Mouse (Mus musculus) thymus, adult 2 months (tissue): ENCODE data around the gene Usp45. TPM values are rescaled to one million over a fixed set of nuclear protein-coding genes. Genes with fewer than 3 reads are reported as not detected.

Source experiments
- DNase-seq: peaks from one replicate; pipeline ENCODE4 v3.0.0; 2021
- H3K27ac ChIP-seq: fragments of 200-500 bp; 2 replicates; pipeline ENCODE4 v1.5.1; 2012; ENCODE audit warnings: low read length, control low read depth; ENCODE audit not compliant: control insufficient read depth, insufficient read depth
- H3K27me3 ChIP-seq: fragments of 200-500 bp; 2 replicates; pipeline ENCODE4 v1.6.1; 2012; ENCODE audit warnings: mild to moderate bottlenecking, low read length, moderate library complexity, mixed read lengths; ENCODE audit not compliant: control insufficient read depth, insufficient read depth
- H3K36me3 ChIP-seq: fragments of 200-500 bp; 2 replicates; pipeline ENCODE4 v1.6.1; 2012; ENCODE audit warnings: mild to moderate bottlenecking, low read length, moderate library complexity; ENCODE audit not compliant: control insufficient read depth, insufficient read depth
- H3K4me1 ChIP-seq: fragments of 200-500 bp; replicated peaks from 2 replicates; pipeline ENCODE4 v1.6.1; 2012; ENCODE audit warnings: low read length; ENCODE audit not compliant: control insufficient read depth, insufficient read depth
- H3K4me3 ChIP-seq: fragments of 200-500 bp; 2 replicates; pipeline ENCODE4 v1.5.1; 2012; ENCODE audit warnings: mild to moderate bottlenecking, low read length, control low read depth, moderate library complexity; ENCODE audit not compliant: control insufficient read depth, insufficient read depth
- CTCF ChIP-seq: fragments of 200-500 bp; IDR thresholded peaks from 2 replicates; pipeline ENCODE4 v1.5.1; 2012; ENCODE audit warnings: mild to moderate bottlenecking, control low read depth, low read length, moderate library complexity, borderline replicate concordance; ENCODE audit not compliant: control insufficient read depth, poor library complexity, insufficient read depth; ENCODE audit errors: extremely low read depth
- POLR2A ChIP-seq: fragments of 200-500 bp; IDR thresholded peaks from 2 replicates; pipeline ENCODE4 v1.6.1; 2012; ENCODE audit warnings: mild to moderate bottlenecking, low read length, control low read depth, moderate library complexity; ENCODE audit not compliant: control insufficient read depth, poor library complexity, insufficient read depth; ENCODE audit errors: extremely low read depth
- WGBS: fragments of 180-500 bp; shearing (Covaris S2); methylation state at CpG from one replicate; pipeline ENCODE4 v1.1.7; 2018; 5-methylcytosine and 5-hydroxymethylcytosine counted together
- polyA plus RNA-seq: library from polyadenylated mRNA; depleted of rRNA; stranded (reverse); fragments of >200 nt; gene quantifications from 2 replicates; pipeline ENCODE4 v1.2.3, GENCODE M21; 2012

Gene Usp45
- polyA plus RNA-seq, 1 experiment, result 5.6 TPM

DNA sequence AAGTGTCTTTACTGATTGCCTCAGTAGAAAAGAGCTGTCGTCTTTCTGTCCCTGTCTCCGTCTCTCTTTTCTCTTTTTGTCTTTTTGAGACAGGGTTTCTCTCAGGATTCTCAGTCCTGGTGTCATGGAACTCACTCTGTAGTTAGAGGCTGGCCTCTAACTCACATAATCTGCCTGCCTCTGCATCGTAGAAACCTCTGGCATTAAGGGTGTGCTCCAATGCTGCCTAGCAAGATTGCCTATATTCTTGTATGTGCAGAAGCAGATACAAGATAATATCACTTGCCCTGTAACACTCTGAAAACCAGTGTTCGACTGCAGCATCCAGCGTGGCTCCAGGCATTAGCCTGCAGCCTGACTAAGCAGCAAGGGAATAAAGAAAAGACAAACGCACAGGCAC, 21.9 kb downstream of the Usp45 start:
- Histone ChIP-seq H3K4me1 (no peaks in the 10 kb centered on the region), H3K27ac (no peak overlapping the region), H3K36me3 (peaks cover 24% of the 10 kb centered on the region), H3K27me3 (no peaks in the 10 kb centered on the region), H3K4me3 (no peak overlapping the region)
- TF ChIP-seq POLR2A, result no peak
- no peak for TF ChIP-seq CTCF
- WGBS, result 95% methylated on average over 6 of the region's 6 CpGs
- no peak for DNase-seq

DNA sequence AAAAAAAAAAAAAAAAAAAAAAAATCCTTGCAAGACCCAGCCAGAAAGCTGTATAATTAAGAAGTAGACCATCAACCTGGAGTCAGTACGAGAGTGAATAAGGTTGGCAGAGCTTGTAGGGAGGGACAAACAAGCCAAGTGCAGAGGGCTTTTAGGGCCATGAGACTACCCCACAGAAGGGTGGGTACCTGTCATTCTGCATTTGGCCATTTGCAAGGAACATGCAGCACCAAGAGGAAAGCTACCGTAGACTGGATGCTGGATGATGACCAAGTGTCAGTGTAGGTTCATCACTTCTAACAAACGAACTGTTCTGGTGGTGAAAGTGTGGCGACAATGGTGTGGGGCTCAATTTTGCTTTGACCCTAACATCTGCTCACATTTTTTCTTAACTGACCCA, 22.9 kb downstream of the Usp45 start:
- WGBS, result 97% methylated on average over 4 of the region's 4 CpGs
- no peak for DNase-seq
- Histone ChIP-seq H3K27ac (no peak overlapping the region), H3K4me3 (no peak overlapping the region), H3K36me3 (peaks cover 17% of the 10 kb centered on the region), H3K4me1 (no peaks in the 10 kb centered on the region), H3K27me3 (no peaks in the 10 kb centered on the region)
- no peak for TF ChIP-seq POLR2A
- no peak for TF ChIP-seq CTCF

DNA sequence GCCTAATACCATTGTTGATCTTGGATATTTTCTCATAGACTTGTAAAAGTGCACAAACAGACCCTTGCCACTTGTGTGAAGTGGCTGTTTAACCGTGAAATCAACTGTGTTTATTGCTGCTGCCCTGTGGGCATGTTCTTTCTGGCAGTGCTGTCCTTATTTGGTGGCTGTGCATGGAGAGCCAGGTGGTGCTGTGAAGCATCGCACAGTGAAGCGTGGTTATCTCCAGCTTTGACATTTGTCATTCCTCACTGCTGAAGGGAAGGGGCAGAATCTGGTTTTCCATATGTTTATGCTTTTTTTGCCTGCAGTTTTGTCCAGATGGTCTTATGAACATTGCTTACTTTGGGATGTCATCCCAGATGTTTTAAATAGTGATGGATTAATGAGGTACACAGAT, 26.7 kb downstream of the Usp45 start:
- H3K27me3 ChIP-seq, result no peaks in the 10 kb centered on the region
- DNase-seq, result no peak
- WGBS, result 94% methylated on average over 3 of the region's 3 CpGs
- TF ChIP-seq POLR2A, result no peak
- no peak for TF ChIP-seq CTCF
- H3K27ac ChIP-seq, result no peak overlapping the region
- 0 out of 2 replicates have a peak, but pooled peaks cover 3% of the 10 kb centered on the region for H3K36me3 ChIP-seq
- H3K4me1 ChIP-seq, result no peaks in the 10 kb centered on the region
- no peak overlapping the region for H3K4me3 ChIP-seq

DNA sequence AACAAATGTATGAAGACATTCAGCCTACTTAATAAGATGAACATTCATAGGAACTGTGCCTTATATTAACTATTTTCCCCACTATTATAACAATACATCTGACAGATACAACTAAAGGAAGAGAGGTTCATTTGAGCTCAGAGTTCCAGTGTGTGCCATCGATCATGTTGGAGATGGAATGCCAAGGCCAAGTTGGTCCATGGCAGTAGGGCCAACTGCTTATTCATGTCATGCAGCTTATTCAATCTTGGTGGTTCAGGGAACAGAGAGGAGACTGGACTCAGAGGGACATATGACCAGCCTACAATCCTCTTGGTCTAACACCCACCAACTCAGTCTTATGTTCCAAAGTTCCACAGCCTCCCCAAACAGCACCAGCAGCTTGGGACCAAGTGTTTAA, 34.1 kb downstream of the Usp45 start:
- peaks cover 19% of the 10 kb centered on the region for H3K36me3 ChIP-seq
- no peak for DNase-seq

DNA sequence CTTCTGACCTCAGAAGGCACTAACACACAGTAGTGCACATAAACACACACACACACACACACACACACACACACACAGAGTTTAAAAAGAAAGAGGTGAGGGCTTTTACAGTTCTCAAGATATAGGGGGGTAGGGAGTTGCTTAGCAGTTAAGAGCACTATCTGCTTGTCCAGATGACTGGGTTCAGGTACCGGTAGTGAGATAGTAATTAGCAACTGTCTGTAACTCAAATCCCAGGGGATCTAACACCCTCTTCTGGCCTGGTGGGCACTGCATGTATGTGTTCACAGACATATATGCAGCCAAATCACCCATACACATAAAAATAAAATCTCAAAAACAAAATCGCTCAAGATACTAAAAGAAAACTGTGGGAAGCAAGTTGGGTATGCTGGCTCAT, 34.7 kb downstream of the Usp45 start:
- TF ChIP-seq CTCF (no peak), POLR2A (no peak)
- Histone ChIP-seq H3K36me3 (peaks cover 19% of the 10 kb centered on the region), H3K4me1 (no peaks in the 10 kb centered on the region), H3K27ac (no peak overlapping the region), H3K4me3 (no peak overlapping the region), H3K27me3 (no peaks in the 10 kb centered on the region)
- no peak for DNase-seq
- 97% methylated on average over 2 of the region's 2 CpGs for WGBS

More for the DNA sequence above, 34.1 kb downstream of the Usp45 start:
- WGBS, result 100% methylated on average over 1 of the region's 1 CpGs
- Histone ChIP-seq H3K27ac (no peak overlapping the region), H3K4me1 (no peaks in the 10 kb centered on the region), H3K4me3 (no peak overlapping the region), H3K27me3 (no peaks in the 10 kb centered on the region)
- TF ChIP-seq CTCF (no peak), POLR2A (no peak)

DNA sequence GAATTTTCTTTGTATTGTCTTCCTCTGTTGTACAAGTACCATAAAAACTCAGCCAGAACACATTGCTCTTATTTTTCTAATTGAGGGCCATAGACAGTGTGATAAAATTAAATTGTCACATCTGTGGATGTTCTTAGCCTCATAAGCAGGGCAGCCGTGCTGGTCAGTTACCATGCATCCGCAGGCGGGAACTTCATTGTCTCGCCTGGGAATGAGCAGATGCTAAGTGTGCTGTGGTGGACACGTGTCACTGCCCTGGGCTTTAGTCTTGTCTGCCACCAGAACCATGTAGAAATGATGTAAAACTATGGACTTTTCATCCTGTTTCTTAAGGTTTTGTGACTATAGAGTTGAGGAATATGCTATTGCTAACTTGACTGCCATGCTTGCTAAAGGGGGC, 40.2 kb downstream of the Usp45 start:
- TF ChIP-seq CTCF (no peak), POLR2A (no peak)
- Histone ChIP-seq H3K27me3 (no peaks in the 10 kb centered on the region), H3K4me3 (no peak overlapping the region), H3K36me3 (peaks cover 5% of the 10 kb centered on the region), H3K27ac (no peak overlapping the region), H3K4me1 (no peaks in the 10 kb centered on the region)
- WGBS, result 96% methylated on average over 5 of the region's 5 CpGs
- DNase-seq, result no peak

DNA sequence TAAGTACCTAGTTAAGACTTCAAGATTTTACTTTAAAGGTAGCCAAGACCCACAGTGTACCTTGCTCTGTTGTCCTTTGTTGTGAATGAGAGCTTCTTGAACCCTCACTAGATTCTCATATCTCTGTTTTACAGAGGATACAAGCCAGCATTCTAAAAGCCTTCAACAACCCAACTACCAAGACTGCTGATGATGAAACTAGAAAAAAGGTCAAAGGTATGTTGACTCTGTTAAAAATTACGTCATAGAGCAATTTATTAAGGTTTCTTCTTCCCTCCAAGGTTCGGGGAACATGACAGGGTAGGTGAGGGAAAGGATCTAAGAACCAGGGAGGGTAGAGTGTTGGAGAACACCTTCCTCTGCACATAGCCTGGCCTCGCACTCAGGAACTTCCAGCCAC, 43.7 kb downstream of the Usp45 start:
- no peak overlapping the region for H3K27ac ChIP-seq
- no peaks in the 10 kb centered on the region for H3K4me1 ChIP-seq
- H3K36me3 ChIP-seq, result no peaks in the 10 kb centered on the region
- DNase-seq, result no peak
- H3K4me3 ChIP-seq, result no peak overlapping the region
- WGBS, result 89% methylated on average over 3 of the region's 3 CpGs
- H3K27me3 ChIP-seq, result no peaks in the 10 kb centered on the region
- TF ChIP-seq CTCF (no peak), POLR2A (no peak)
